Mouse (Mus musculus) kidney, adult 2 months (tissue): ENCODE results near the gene Hsd17b7. TPM values are rescaled to one million over a fixed set of nuclear protein-coding genes. Genes with fewer than 3 reads are reported as not detected.
A peak's percentile ranks its signal among the peaks of the same experiment; 100 is the strongest.

Experiments used
- DNase-seq: peaks from one replicate; pipeline ENCODE4 v3.0.0; 2021
- H3K27ac ChIP-seq: fragments of 200-500 bp; 2 replicates; pipeline ENCODE4 v1.5.1; 2012; ENCODE audit warnings: low read depth, low read length, control low read depth, inconsistent platforms; ENCODE audit not compliant: insufficient read depth
- H3K27me3 ChIP-seq: fragments of 200-500 bp; replicated peaks from 2 replicates; pipeline ENCODE4 v1.6.1; 2012; ENCODE audit warnings: mild to moderate bottlenecking, moderate library complexity, low read length, inconsistent platforms; ENCODE audit not compliant: control insufficient read depth, insufficient read depth
- H3K36me3 ChIP-seq: fragments of 200-500 bp; 2 replicates; pipeline ENCODE4 v1.6.1; 2012; ENCODE audit warnings: mild to moderate bottlenecking, moderate library complexity, low read length, inconsistent platforms; ENCODE audit not compliant: control insufficient read depth, insufficient read depth
- H3K4me1 ChIP-seq: fragments of 200-500 bp; 2 replicates; pipeline ENCODE4 v1.6.1; 2011; ENCODE audit warnings: low read length; ENCODE audit not compliant: control insufficient read depth, insufficient read depth
- H3K4me3 ChIP-seq: fragments of 200-500 bp; 2 replicates; pipeline ENCODE4 v1.5.1; 2011; ENCODE audit warnings: mild to moderate bottlenecking, low read depth, low read length, control low read depth; ENCODE audit not compliant: insufficient read depth
- CTCF ChIP-seq: fragments of 200-500 bp; conservative IDR thresholded peaks from 2 replicates; pipeline ENCODE4 v1.5.1; 2011; ENCODE audit warnings: low read depth, mild to moderate bottlenecking, control low read depth, low read length, moderate library complexity, mixed read lengths; ENCODE audit not compliant: insufficient read depth, insufficient read length
- POLR2A ChIP-seq: fragments of 200-500 bp; IDR thresholded peaks from one replicate; pipeline ENCODE4 v1.6.1; 2011; ENCODE audit warnings: low read depth, low read length, control low read depth
- WGBS: fragments of 180-500 bp; shearing (Covaris S2); methylation state at CpG from one replicate; pipeline ENCODE4 v1.1.7; 2018; 5-methylcytosine and 5-hydroxymethylcytosine counted together
- polyA plus RNA-seq: library from polyadenylated mRNA; depleted of rRNA; stranded (reverse); fragments of >200 nt; gene quantifications from 2 replicates; pipeline ENCODE4 v1.2.3, GENCODE M21; 2012; rRNA removed

Gene Hsd17b7
- polyA plus RNA-seq, 1 experiment = 12.2 TPM

DNA sequence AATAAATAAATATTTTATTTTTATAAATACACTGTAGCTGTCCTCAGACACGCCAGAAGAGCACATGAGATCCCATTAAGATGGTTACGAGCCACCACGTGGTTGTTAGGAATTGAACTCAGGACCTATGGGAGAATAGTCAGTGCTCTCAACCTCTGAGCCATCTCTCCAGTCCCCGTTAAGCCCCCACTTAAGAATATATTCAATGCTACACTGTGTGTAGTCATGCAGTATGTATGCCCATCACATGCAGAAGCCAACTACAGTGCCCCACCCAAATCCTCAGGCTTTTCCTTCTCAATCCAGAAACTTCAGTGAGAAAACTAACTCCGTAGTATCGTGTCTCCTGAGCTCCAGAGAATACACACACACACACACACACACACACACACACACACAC is 59.4 kb downstream of the Hsd17b7 start:
- Histone ChIP-seq H3K4me1 (no peaks in the 10 kb centered on the region), H3K36me3 (no peaks in the 10 kb centered on the region), H3K4me3 (no peak overlapping the region), H3K27ac (no peak overlapping the region), H3K27me3 (no peaks in the 10 kb centered on the region)
- DNase-seq = no peak
- no peak for TF ChIP-seq POLR2A
- no peak for TF ChIP-seq CTCF
- 89% methylated on average over 6 of the region's 6 CpGs for WGBS

DNA sequence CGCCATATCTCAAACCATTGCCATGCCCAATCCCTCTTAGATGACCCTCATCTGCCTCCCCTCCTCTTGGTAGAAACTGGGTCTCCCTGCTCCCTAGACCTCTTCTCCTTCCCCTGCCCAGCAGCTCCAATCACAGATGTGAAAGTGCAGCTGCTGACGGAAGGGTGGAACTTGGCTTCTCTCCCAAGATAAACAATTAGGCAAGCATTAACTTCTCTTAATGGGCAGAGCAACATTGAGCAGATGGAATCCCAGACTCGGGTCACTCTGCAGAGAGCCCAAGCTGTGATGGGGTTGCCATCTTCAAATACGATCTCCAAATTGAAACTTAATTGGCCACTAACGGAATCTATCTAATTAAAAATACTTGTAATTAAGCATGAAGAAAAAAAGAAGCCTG is 59.9 kb downstream of the Hsd17b7 start:
- H3K4me1 ChIP-seq = no peaks in the 10 kb centered on the region
- 54% methylated on average over 5 of the region's 5 CpGs for WGBS
- H3K27ac ChIP-seq = no peak overlapping the region
- TF ChIP-seq POLR2A (no peak), CTCF (no peak)
- no peaks in the 10 kb centered on the region for H3K27me3 ChIP-seq
- H3K4me3 ChIP-seq = no peak overlapping the region
- peak; percentile 11 for DNase-seq
- H3K36me3 ChIP-seq = no peaks in the 10 kb centered on the region

GRCm38 (mm10) chr1:169900771-169901336 is 68.2 kb downstream of the Hsd17b7 start:
- no peaks in the 10 kb centered on the region for H3K27me3 ChIP-seq
- H3K36me3 ChIP-seq = no peaks in the 10 kb centered on the region
- H3K4me3 ChIP-seq = no peak overlapping the region
- no peak overlapping the region for H3K27ac ChIP-seq
- TF ChIP-seq CTCF (no peak), POLR2A (no peak)
- no peak for DNase-seq
- H3K4me1 ChIP-seq = no peaks in the 10 kb centered on the region
- WGBS = 88% methylated on average over 3 of the region's 3 CpGs

Other genes starting within 250 kb of the Hsd17b7 start
- 0.90 and 1.8 TPM in 2 replicates for gene Rgs4, start 221.6 kb downstream of the Hsd17b7 start, polyA plus RNA-seq
- gene Ccdc190, start 40.6 kb downstream of the Hsd17b7 start, polyA plus RNA-seq = 0.11 TPM in 1 of 2 replicates, not detected in the other
- gene Ddr2, start 141.5 kb upstream of the Hsd17b7 start, polyA plus RNA-seq = 9.5 and 9.7 TPM in 2 replicates
- 31.6 and 34.3 TPM in 2 replicates for gene Uap1, start 205.7 kb upstream of the Hsd17b7 start, polyA plus RNA-seq
- 20.8 and 27.6 TPM in 2 replicates for gene Uhmk1, start 246.2 kb upstream of the Hsd17b7 start, polyA plus RNA-seq